Mouse (Mus musculus): ENCODE results near the gene Tubb4a. TPM values are rescaled to one million over a fixed set of nuclear protein-coding genes. Genes with fewer than 3 reads are reported as not detected.
A peak's percentile ranks its signal among the peaks of the same experiment; 100 is the strongest.
"Not testable (repeated sequence)": the region's sequence is repeated elsewhere in the genome, so short reads cannot be mapped to it uniquely, and the experiment has no call there.

Gene Tubb4a
- total and polyA plus RNA-seq, 3 experiments, result 0.89 to 2.1 TPM; not detected in 1

DNA sequence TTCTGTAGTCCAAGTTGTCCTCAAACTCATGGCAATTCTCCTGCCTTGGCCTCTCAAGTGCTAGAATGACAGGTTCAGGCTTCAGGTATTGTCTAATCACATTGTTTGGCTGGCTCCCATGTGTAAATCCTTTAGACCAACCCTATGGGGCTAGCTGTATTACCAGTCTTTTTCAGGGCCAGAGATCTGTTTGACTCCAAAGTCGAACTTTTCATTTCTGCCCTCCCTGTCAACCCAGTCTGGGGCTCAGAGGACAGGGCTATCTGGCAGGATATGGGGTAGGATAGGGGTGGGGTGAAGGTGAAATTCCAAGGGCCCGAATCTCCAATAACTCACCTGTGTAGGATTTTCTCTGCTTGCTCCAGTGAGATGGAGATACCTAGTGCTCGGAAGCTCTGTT is 31.3 kb downstream of the Tubb4a start:
- Histone ChIP-seq H3K4me1 (ENCODE audit: control insufficient read depth in 1 of 2, insufficient read depth in 2 of 2) (peaks cover 9 to 26% of the 10 kb centered on the region in 2 experiments), H3K27ac (ENCODE audit: insufficient read depth, low read depth) (no peak overlapping the region), H3K4me3 (replicated peaks in 1 of 3; ENCODE audit: low read depth in 2 of 3, low read length in 2 of 3, poor library complexity in 1 of 3) (no peak overlapping the region), H3K9ac (ENCODE audit: insufficient read depth, low read depth) (no peak overlapping the region), H3K79me2 (replicated peaks; ENCODE audit: control insufficient read depth, extremely low read depth, insufficient read depth, poor library complexity, severe bottlenecking) (no peaks in the 10 kb centered on the region), H3K36me3 (replicated peaks in 1 of 2; ENCODE audit: control insufficient read depth in 1 of 2, insufficient read depth in 1 of 2, low read length in 1 of 2) (peaks cover 33 to 48% of the 10 kb centered on the region in 2 experiments), H3K4me2 (ENCODE audit: insufficient read depth, low read depth, poor library complexity, severe bottlenecking) (no peak overlapping the region), H3K9me3 (replicated peaks; ENCODE audit: low read length) (no peaks in the 10 kb centered on the region), H3K27me3 (replicated peaks) (no peaks in the 10 kb centered on the region)
- in situ Hi-C loops (cut with MboI; ENCODE audit: low pct_ligation_motif_present, low pct_unique_long_range_greater_than_20kb, low sequenced_read_pairs) (no loop called here), dilution Hi-C loops (cut with MboI; ENCODE audit: extremely low pct_ligation_motif_present, extremely low pct_unique_long_range_greater_than_20kb, low sequenced_read_pairs) (no loop called here)
- TF ChIP-seq SMC3 (IDR thresholded peaks at IDR 0.05; ENCODE audit: low read depth, low read length) (no peak), ZKSCAN1 (IDR thresholded peaks at IDR 0.05; ENCODE audit: borderline replicate concordance, low read depth, low read length) (no peak), NELFE (IDR thresholded peaks at IDR 0.05; ENCODE audit: low read depth, low read length) (no peak), CHD1 (IDR thresholded peaks at IDR 0.05; ENCODE audit: low read depth, low read length) (no peak), ETS1 (conservative IDR thresholded peaks at IDR 0.05; ENCODE audit: low read depth, low read length) (no peak), PAX5 (IDR thresholded peaks at IDR 0.05; ENCODE audit: low read length) (no peak), NRF1 (IDR thresholded peaks at IDR 0.05; ENCODE audit: low read depth, low read length) (no peak), JUND (conservative IDR thresholded peaks at IDR 0.05; ENCODE audit: low read depth, low read length) (no peak), MAFK (IDR thresholded peaks at IDR 0.05; ENCODE audit: insufficient replicate concordance, low read length) (no peak), MEF2A (IDR thresholded peaks at IDR 0.05; ENCODE audit: borderline replicate concordance, low read depth, low read length) (no peak), ELF1 (IDR thresholded peaks at IDR 0.05; ENCODE audit: low read depth, low read length) (no peak), TBP (conservative IDR thresholded peaks at IDR 0.05; ENCODE audit: low read depth, low read length) (no peak), JUN (IDR thresholded peaks at IDR 0.05; ENCODE audit: insufficient read depth, low read depth, low read length) (no peak), IRF4 (IDR thresholded peaks at IDR 0.05; ENCODE audit: low read depth, low read length) (no peak), ZNF384 (IDR thresholded peaks at IDR 0.05; ENCODE audit: low read depth, low read length) (no peak), EP300 (IDR thresholded peaks at IDR 0.05; ENCODE audit: low read length) (no peak), KAT2A (IDR thresholded peaks at IDR 0.05; ENCODE audit: insufficient replicate concordance, low read length) (no peak), HCFC1 (IDR thresholded peaks at IDR 0.05; ENCODE audit: low read depth, low read length) (no peak), TCF12 (IDR thresholded peaks at IDR 0.05; ENCODE audit: low read depth, low read length) (no peak)
- no peak for DNase-seq (ENCODE audit: extremely low read depth)

- peak; percentile 55 for DNase-seq (ENCODE audit: extremely low read depth)
- TF ChIP-seq CTCF (conservative IDR thresholded peaks at IDR 0.05 in 1 of 2, IDR thresholded peaks at IDR 0.05 in 1 of 2; ENCODE audit: low read depth in 2 of 2, low read length in 2 of 2) (peak in 1 of 2 experiments; percentile 60; a peak in 2 of 4 replicates), RAD21 (IDR thresholded peaks at IDR 0.05; ENCODE audit: low read depth, low read length) (peak; percentile 48), SMC3 (IDR thresholded peaks at IDR 0.05; ENCODE audit: low read depth, low read length) (peak; percentile 47)
Observed at GRCm38 (mm10) chr17:57051679-57052078, 35.9 kb downstream of the Tubb4a start.

More at GRCm38 (mm10) chr17:57051679-57052078, 35.9 kb downstream of the Tubb4a start:
- H3K4me3 ChIP-seq (replicated peaks in 1 of 3; ENCODE audit: low read depth in 2 of 3, low read length in 2 of 3, poor library complexity in 1 of 3); dilution Hi-C loops (cut with MboI; ENCODE audit: extremely low pct_ligation_motif_present, extremely low pct_unique_long_range_greater_than_20kb, low sequenced_read_pairs); H3K27me3 ChIP-seq (replicated peaks); H3K27ac ChIP-seq (ENCODE audit: insufficient read depth, low read depth); H3K79me2 ChIP-seq (replicated peaks; ENCODE audit: control insufficient read depth, extremely low read depth, insufficient read depth, poor library complexity, severe bottlenecking); in situ Hi-C loops (cut with MboI; ENCODE audit: low pct_ligation_motif_present, low pct_unique_long_range_greater_than_20kb, low sequenced_read_pairs); H3K9ac ChIP-seq (ENCODE audit: insufficient read depth, low read depth); H3K9me3 ChIP-seq (replicated peaks; ENCODE audit: low read length); H3K4me2 ChIP-seq (ENCODE audit: insufficient read depth, low read depth, poor library complexity, severe bottlenecking): not testable (repeated sequence)
- peaks cover 42 to 60% of the 10 kb centered on the region in 2 experiments for H3K36me3 ChIP-seq (replicated peaks in 1 of 2; ENCODE audit: control insufficient read depth in 1 of 2, insufficient read depth in 1 of 2, low read length in 1 of 2)
- peaks cover 0 to 28% of the 10 kb centered on the region in 2 experiments; a peak in 2 of 4 replicates for H3K4me1 ChIP-seq (ENCODE audit: control insufficient read depth in 1 of 2, insufficient read depth in 2 of 2)

All from CH12.LX (cell line).